Comparison of ENCODE assay signal across 8 mouse cellular contexts in the genomic region with DNA sequence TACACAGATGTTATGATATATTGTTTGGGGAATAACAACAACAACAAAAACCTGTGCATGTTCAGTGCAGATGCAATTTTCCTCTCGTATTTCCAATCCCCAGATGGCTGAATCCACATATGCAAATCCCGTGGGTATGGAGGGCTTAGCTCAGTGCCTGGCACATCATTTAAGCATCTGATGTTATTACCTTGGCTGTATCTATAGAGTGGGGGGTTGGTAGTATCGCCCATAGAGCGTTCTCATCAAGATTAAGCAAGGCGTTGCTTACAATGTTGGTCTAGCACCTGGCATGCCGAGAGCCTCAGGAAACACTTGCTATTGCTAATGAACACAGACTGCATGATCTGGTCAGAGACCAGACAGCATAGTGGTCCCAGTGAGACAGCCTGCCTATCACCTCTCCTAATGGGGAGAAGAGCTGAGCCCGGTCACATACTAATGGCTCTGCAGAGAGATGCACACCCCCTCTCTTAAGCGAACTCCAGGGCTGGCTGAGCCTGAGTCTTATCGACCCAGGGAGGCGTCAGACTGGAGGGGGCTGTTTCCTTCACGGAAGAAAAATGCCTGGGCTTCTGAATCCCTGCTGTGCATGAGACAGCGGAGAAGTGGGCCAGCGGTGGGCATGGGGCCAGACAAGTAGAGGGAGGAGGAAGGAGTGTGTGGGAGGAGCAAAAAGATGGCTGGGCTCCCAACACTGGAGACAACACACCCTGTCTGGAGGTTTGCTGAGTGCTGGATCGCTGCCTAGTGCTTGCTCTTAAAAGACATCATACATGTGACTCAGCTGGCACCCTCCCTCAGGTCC.
DNase-seq lines count a peak whose midpoint lies in the region; ATAC-seq and TF ChIP-seq lines count a peak whose summit lies in the region.

No protein-coding gene starts in this region.

- ATAC-seq in intestine, embryonic 14.5 days (replicated peaks; ENCODE audit: low FRiP score, low TSS enrichment, low read depth) = peak; percentile 89
- ATAC-seq in activated CD4-positive, CD25-positive, alpha-beta regulatory T cell, adult 4 months = no peak

- H3K27me3 ChIP-seq in cerebellum, adult 2 months (ENCODE audit: control insufficient read depth, insufficient read depth, low read length) = no peaks in the 10 kb centered on the region
- no peaks in the 10 kb centered on the region for H3K27me3 ChIP-seq in intestine, embryonic 14.5 days (replicated peaks; ENCODE audit: control insufficient read depth, insufficient read depth, low read length)

- peak; percentile 93 for DNase-seq in Muller cell, postnatal 12 days (ENCODE audit: inconsistent ontology term)
- DNase-seq in cerebellum, adult 2 months = peak; percentile 47
- DNase-seq in gastrocnemius, postnatal 14 days = peak; percentile 91
- DNase-seq in intestine, embryonic 14.5 days (ENCODE audit: low spot score) = peak; percentile 88
- peak; percentile 72 to 76 for DNase-seq in layer of hippocampus, postnatal 36 days
- peak; percentile 84 for DNase-seq in lung, postnatal 14 days
- DNase-seq in right cerebral cortex, postnatal 25 days = peak; percentile 89

- H3K27ac ChIP-seq in cerebellum, adult 2 months (ENCODE audit: insufficient read depth, low read length) = no peak overlapping the region
- peak overlapping the region; percentile 54; the same call in 1 of the 2 replicates for H3K27ac ChIP-seq in intestine, embryonic 14.5 days (ENCODE audit: low read depth)

- H3K36me3 ChIP-seq in intestine, embryonic 14.5 days (ENCODE audit: control insufficient read depth, insufficient read depth, low read length) = no peaks in the 10 kb centered on the region

- WGBS in cerebellum, adult 2 months = 21% methylated on average over 14 of the region's 14 CpGs
- WGBS in intestine, embryonic 14.5 days = 48% methylated on average over 14 of the region's 14 CpGs

- 0 out of 2 replicates have a peak overlapping the region, but pooled peaks have one; percentile 22 for H3K4me2 ChIP-seq in intestine, embryonic 14.5 days (ENCODE audit: low read length)

- H3K9me3 ChIP-seq in intestine, embryonic 14.5 days (ENCODE audit: control insufficient read depth, low read length) = no peaks in the 10 kb centered on the region

- intact Hi-C loops in gastrocnemius, postnatal 14 days (cut with DNase I; ENCODE audit: low total_unique reads) = no loop called here

- no peak overlapping the region for H3K9ac ChIP-seq in intestine, embryonic 14.5 days (ENCODE audit: low read length)

- H3K4me3 ChIP-seq in cerebellum, adult 2 months (replicated peaks; ENCODE audit: insufficient read depth, low read depth, low read length) = peak overlapping the region; percentile 1
- no peak overlapping the region for H3K4me3 ChIP-seq in intestine, embryonic 14.5 days (ENCODE audit: low read depth, low read length)

- no peak for TF ChIP-seq POLR2A in cerebellum, adult 2 months (IDR thresholded peaks at IDR 0.05; ENCODE audit: borderline replicate concordance, insufficient read depth, low read length)

- H3K4me1 ChIP-seq in cerebellum, adult 2 months (ENCODE audit: control insufficient read depth, insufficient read depth, low read length) = peaks cover 6% of the 10 kb centered on the region; the same call in 1 of the 2 replicates
- peaks cover 11% of the 10 kb centered on the region; the same call in 1 of the 2 replicates for H3K4me1 ChIP-seq in intestine, embryonic 14.5 days (replicated peaks; ENCODE audit: control insufficient read depth, insufficient read depth, low read length)

- TF ChIP-seq CTCF in cerebellum, adult 2 months (IDR thresholded peaks at IDR 0.05; ENCODE audit: borderline replicate concordance, insufficient read depth, low read depth, low read length) = no peak
